Mouse (Mus musculus): Measurements from ENCODE around the gene Bcl9. TPM values are rescaled to one million over a fixed set of nuclear protein-coding genes. Genes with fewer than 3 reads are reported as not detected.

Bcl9 gene
- polyA plus RNA-seq (2021) = 37.5 TPM

DNA sequence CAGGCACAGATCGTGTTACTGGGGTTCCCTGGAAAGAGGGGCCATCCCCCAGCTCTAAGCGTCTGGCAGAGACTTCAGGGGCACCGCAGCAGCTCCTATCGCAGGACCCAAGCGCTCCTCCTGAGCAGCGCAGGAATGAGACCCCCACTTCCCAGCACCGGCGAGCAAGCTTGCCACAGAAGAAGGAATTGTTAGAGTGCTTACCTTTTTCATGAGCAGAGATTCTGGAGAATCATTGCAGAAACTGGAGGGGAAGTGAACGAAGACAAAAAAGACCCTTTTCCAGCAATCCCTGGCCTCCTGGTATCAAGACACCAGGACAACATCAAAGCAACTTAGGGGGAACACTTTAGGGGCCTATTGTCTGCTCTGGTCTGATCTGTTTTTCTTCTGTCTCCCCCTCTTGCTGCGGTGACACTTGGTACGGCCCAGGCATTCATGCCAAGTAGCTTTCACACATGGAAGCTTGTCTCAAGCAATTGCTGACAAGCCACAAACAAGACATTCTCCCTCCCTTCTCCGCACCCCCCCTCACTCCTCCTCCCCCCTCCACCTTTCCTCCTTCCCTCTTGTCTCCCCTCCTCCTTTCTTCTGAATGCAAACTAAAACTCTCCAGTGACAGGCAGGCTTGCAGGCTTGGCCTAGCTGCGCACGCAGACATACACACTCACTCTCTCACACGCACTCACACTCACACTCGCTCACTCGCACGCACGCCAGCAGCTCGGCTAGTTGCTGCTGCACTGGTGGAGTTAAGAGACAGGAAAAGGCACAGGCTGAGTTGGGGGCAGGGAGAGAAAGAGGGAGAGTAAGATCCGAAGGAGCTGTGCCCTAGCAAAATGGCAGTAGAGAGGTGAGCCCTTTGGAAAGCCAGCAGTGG, at the start of gene Bcl9:
TSS of gene Bcl9 (minus strand) at position 365 of the 880 bp plus-strand sequence.
- in situ Hi-C loops (cut with MboI; ENCODE audit: low pct_unique_long_range_greater_than_20kb) = loop anchor here (5.0 kb wide), 1 partner anchor 80 kb away; no protein-coding TSS in a partner anchor
- CTCF ChIA-PET = interaction anchor here (0.6 to 2.9 kb wide), 9 partner anchors 11 to 344 kb away, joined by 3 to 22 read pairs (median 4); no protein-coding TSS in a partner anchor
- no peak for TF ChIP-seq CTCF (IDR thresholded peaks at IDR 0.05)
- POLR2A ChIA-PET = interaction anchor here (0.6 to 2.3 kb wide), 10 partner anchors 9 to 249 kb away, joined by 3 to 10 read pairs (median 4); no protein-coding TSS in a partner anchor
- no peaks in the 10 kb centered on the region for H3K27me3 ChIP-seq
- ATAC-seq = peak; percentile 36
- peak; percentile 95 for DNase-seq (ENCODE audit: low read depth, low spot score)

DNA sequence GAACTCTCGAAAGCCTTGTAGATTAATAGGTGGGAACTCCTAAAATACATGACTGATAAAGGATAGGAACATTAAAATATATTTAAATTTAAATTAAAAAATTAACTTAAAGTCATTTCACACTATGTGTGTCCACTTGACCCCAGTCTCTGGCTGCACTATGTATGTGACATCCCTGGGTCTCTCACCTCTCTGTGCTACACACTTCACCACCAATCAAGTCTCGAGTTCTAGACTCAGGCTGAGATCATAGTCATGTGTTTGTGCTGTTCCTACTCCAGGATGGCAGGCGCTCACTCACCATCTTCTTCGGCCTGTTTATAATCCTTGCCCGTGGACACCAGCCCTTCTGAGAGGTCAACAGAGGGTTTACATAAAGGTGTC, 41.5 kb upstream of the Bcl9 start:
- TF ChIP-seq CTCF (IDR thresholded peaks at IDR 0.05) = no peak
- DNase-seq (ENCODE audit: low read depth, low spot score) (no peak), ATAC-seq (no peak)
- POLR2A ChIA-PET = interaction anchor here (1.7 kb wide), 1 partner anchor 41 kb away, joined by 7 read pairs; the partner anchor contains the start of gene Bcl9
- CTCF ChIA-PET = interaction anchor here (0.8 to 5.2 kb wide), 19 partner anchors 9 to 419 kb away, joined by 3 to 44 read pairs (median 6); partner anchors contain the start of gene Bcl9
- H3K27me3 ChIP-seq = no peaks in the 10 kb centered on the region
- in situ Hi-C loops (cut with MboI; ENCODE audit: low pct_unique_long_range_greater_than_20kb) = loop anchor here (5.0 to 25.0 kb wide), 2 partner anchors 137 to 252 kb away; no protein-coding TSS in a partner anchor

DNA sequence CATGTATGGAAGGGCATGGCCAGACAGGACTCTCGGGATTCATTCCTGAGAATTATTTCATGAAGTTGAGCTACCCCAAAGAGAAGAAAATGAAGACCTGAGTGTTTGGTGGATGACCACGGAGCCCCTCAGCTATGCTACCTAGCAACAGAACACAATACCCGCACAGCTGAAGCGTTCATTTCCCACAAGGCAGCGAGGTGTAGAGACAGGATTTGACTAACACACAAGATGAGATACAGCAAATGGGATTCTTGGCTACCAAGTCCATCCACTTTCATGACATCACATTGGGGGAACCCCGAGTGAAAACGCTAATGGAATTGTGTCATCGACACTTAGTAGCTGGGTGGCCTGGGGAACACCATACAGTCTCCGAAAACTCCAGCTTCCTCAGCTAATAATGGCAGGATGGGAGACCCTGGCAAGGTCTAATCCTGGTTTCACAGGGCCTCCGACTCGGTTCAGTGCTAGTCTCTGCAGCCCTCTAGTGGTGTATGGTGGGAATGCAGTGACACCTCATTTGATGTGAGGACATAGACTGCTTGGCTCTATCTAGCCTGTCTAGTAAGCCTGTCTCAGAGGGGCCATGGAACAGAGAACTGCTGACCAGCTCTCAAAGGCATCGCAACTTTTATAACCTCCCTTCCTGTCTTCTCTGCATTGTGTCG, 40.9 kb upstream of the Bcl9 start:
- H3K27me3 ChIP-seq = no peaks in the 10 kb centered on the region
- peak; percentile 98 for TF ChIP-seq CTCF (IDR thresholded peaks at IDR 0.05)
- ChIA-PET CTCF (interaction anchor here (0.7 to 5.2 kb wide), 34 partner anchors 10 to 418 kb away, joined by 3 to 44 read pairs (median 4); partner anchors contain the start of gene Bcl9), POLR2A (interaction anchor here (1.7 kb wide), 1 partner anchor 41 kb away, joined by 7 read pairs; the partner anchor contains the start of gene Bcl9)
- peak; percentile 49 for DNase-seq (ENCODE audit: low read depth, low spot score)
- ATAC-seq = peak; percentile 78
- in situ Hi-C loops (cut with MboI; ENCODE audit: low pct_unique_long_range_greater_than_20kb) = loop anchor here (5.0 to 25.0 kb wide), 2 partner anchors 136 to 251 kb away; no protein-coding TSS in a partner anchor

DNA sequence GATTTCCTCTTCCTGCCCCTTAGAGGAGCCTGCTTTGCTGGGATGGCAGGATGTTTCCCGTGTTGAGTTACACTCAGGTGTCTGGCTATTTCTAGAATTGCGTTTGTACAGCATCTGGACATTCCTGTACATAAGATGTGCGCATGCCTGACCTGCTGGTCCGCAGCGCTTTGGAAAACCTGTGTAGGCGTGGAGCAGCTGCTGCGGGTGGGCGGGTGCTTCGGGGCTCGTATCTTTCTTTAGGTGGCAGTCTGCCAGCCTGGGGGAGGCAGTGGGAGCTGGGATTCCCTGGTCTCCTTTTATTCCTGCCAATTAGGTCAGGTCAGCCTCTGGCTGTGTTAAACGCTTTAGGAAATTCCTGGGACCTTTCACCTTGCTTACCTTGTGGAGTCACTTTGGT, 39.6 kb upstream of the Bcl9 start:
- H3K27me3 ChIP-seq = no peaks in the 10 kb centered on the region
- ChIA-PET CTCF (interaction anchor here (1.0 to 5.2 kb wide), 6 partner anchors 24 to 399 kb away, joined by 3 to 44 read pairs (median 12); no protein-coding TSS in a partner anchor), POLR2A (no interaction called here)
- ATAC-seq = no peak
- in situ Hi-C loops (cut with MboI; ENCODE audit: low pct_unique_long_range_greater_than_20kb) = loop anchor here (5.0 to 25.0 kb wide), 2 partner anchors 135 to 250 kb away; no protein-coding TSS in a partner anchor
- no peak for DNase-seq (ENCODE audit: low read depth, low spot score)
- no peak for TF ChIP-seq CTCF (IDR thresholded peaks at IDR 0.05)

GRCm38 (mm10) chr3:97336331-97336730, 38.6 kb upstream of the Bcl9 start:
- ChIA-PET CTCF (interaction anchor here (1.0 to 5.2 kb wide), 4 partner anchors 10 to 148 kb away, joined by 3 to 44 read pairs (median 16); no protein-coding TSS in a partner anchor), POLR2A (no interaction called here)
- in situ Hi-C loops (cut with MboI; ENCODE audit: low pct_unique_long_range_greater_than_20kb) = loop anchor here (5.0 to 25.0 kb wide), 2 partner anchors 134 to 249 kb away; no protein-coding TSS in a partner anchor
- DNase-seq (ENCODE audit: low read depth, low spot score) = no peak
- TF ChIP-seq CTCF (IDR thresholded peaks at IDR 0.05) = no peak
- no peaks in the 10 kb centered on the region for H3K27me3 ChIP-seq
- no peak for ATAC-seq

DNA sequence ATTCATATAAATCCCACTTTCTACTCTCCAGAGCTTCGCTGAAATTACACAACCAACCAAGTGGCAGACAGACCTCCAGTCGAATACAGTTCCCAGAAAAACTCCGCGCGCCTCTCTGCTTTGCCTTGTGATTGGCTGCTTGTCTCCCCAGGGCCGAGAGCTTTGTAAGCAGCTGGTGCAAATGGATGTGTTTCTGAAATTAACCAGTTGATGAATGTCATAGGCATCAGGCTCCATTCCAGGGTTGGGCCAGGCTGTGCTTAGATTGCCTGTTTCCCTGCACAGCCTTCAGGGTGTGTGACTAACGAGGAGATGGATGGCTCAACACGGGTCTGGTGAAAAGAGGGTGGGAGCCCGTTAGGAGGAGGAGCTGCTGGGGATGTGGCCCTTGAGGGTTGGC, 36.9 kb upstream of the Bcl9 start:
- in situ Hi-C loops (cut with MboI; ENCODE audit: low pct_unique_long_range_greater_than_20kb) = loop anchor here (5.0 to 25.0 kb wide), 2 partner anchors 132 to 247 kb away; no protein-coding TSS in a partner anchor
- POLR2A ChIA-PET = no interaction called here
- CTCF ChIA-PET = no interaction called here
- no peak for TF ChIP-seq CTCF (IDR thresholded peaks at IDR 0.05)
- H3K27me3 ChIP-seq = no peaks in the 10 kb centered on the region
- ATAC-seq = no peak
- DNase-seq (ENCODE audit: low read depth, low spot score) = no peak

DNA sequence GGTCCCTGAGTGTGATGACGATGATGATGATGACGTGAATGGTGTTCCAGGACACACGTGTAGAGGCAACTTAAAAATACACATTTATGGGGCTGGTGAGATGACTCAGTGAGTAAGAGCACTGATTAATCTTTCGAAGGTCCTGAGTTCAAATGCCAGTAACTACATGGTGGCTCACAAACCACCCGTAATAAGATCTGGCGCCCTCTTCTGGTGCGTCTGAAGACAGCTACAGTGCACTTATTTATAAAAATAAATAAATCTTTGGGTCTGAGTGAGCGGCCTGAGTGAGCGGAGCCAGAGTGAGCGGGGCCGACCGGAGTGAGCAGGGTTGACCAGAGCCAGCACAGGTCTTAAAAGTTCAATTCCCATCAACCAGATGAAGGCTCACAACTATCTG, 34.5 kb upstream of the Bcl9 start:
- CTCF ChIA-PET = interaction anchor here (1.0 to 2.0 kb wide), 3 partner anchors 18 to 131 kb away, joined by 4 to 9 read pairs (median 5); partner anchors contain the start of gene Bcl9
- H3K27me3 ChIP-seq = no peaks in the 10 kb centered on the region
- no peak for ATAC-seq
- POLR2A ChIA-PET = no interaction called here
- no peak for DNase-seq (ENCODE audit: low read depth, low spot score)
- in situ Hi-C loops (cut with MboI; ENCODE audit: low pct_unique_long_range_greater_than_20kb) = loop anchor here (25.0 kb wide), 1 partner anchor 245 kb away; no protein-coding TSS in a partner anchor
- peak; percentile 72 for TF ChIP-seq CTCF (IDR thresholded peaks at IDR 0.05)

DNA sequence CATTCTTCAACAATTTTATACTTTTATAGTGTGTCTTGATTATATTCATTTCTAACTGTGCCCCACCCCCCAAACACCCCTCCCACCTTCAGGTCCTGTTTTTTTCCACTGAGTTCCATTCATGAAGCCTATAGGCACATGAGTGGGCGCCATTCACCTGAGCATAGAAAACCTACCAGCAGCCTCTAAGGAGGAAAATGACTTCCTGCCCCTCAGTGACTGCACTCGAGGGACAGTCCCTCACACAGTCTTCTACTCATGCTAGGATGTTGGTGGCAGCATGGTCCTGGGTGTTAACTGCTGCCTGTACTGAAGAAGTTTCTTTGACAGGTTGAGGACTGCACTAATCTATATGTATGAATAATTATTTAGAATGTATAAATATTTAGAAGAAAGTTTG, 30.1 kb upstream of the Bcl9 start:
- ChIA-PET POLR2A (interaction anchor here (0.6 kb wide), 1 partner anchor 22 kb away, joined by 3 read pairs; no protein-coding TSS in a partner anchor), CTCF (no interaction called here)
- in situ Hi-C loops (cut with MboI; ENCODE audit: low pct_unique_long_range_greater_than_20kb) = loop anchor here (25.0 kb wide), 1 partner anchor 241 kb away; no protein-coding TSS in a partner anchor
- DNase-seq (ENCODE audit: low read depth, low spot score) (no peak), ATAC-seq (no peak)
- no peak for TF ChIP-seq CTCF (IDR thresholded peaks at IDR 0.05)
- H3K27me3 ChIP-seq = no peaks in the 10 kb centered on the region

- in situ Hi-C loops (cut with MboI; ENCODE audit: low pct_unique_long_range_greater_than_20kb) = loop anchor here (25.0 kb wide), 1 partner anchor 240 kb away; no protein-coding TSS in a partner anchor
- CTCF ChIA-PET = interaction anchor here (1.0 to 1.3 kb wide), 2 partner anchors 15 to 28 kb away, joined by 3 to 4 read pairs; no protein-coding TSS in a partner anchor
- no peaks in the 10 kb centered on the region for H3K27me3 ChIP-seq
- no peak for TF ChIP-seq CTCF (IDR thresholded peaks at IDR 0.05)
- no peak for DNase-seq (ENCODE audit: low read depth, low spot score)
- ATAC-seq = no peak
- POLR2A ChIA-PET = no interaction called here
Measured at GRCm38 (mm10) chr3:97327356-97327755, 29.6 kb upstream of the Bcl9 start.
